Mouse (Mus musculus) kidney, adult 2 months (tissue): ENCODE results near the gene Slc2a5.

Experiments
- CTCF ChIP-seq: fragments of 200-500 bp; conservative IDR thresholded peaks from 2 replicates; pipeline ENCODE4 v1.5.1; 2011; ENCODE audit warnings: low read depth, mild to moderate bottlenecking, control low read depth, low read length, moderate library complexity, mixed read lengths; ENCODE audit not compliant: insufficient read depth, insufficient read length
- POLR2A ChIP-seq: fragments of 200-500 bp; IDR thresholded peaks from one replicate; pipeline ENCODE4 v1.6.1; 2011; ENCODE audit warnings: low read depth, low read length, control low read depth

- TF ChIP-seq CTCF (no peak), POLR2A (no peak)
Observed at GRCm38 (mm10) chr4:150096309-150096708, 22.8 kb upstream of the Slc2a5 start.
